Mouse (Mus musculus) midbrain, postnatal 0 days (tissue): Measurements from ENCODE around the gene Ttc23l. TPM values are rescaled to one million over a fixed set of nuclear protein-coding genes. Genes with fewer than 3 reads are reported as not detected.
"Not testable (repeated sequence)": the region's sequence is repeated elsewhere in the genome, so short reads cannot be mapped to it uniquely, and the experiment has no call there.

Experiments used
- ATAC-seq: fragments of 200-750 bp; cut with Nextera tagmentation; 2 replicates; pipeline ENCODE4 v1.8.0; 2017; ENCODE audit warnings: moderate number of reproducible peaks, mild to moderate bottlenecking, moderate TSS enrichment, moderate library complexity; ENCODE audit not compliant: low FRiP score
- DNase-seq: peaks from one replicate; pipeline ENCODE4 v3.0.0-alpha.2; 2015; ENCODE audit warnings: low spot score
- H3K27ac ChIP-seq: fragments of 300-500 bp; sonication (generic); 2 replicates; pipeline ENCODE4 v1.5.1; 2014; ENCODE audit warnings: low read depth, mild to moderate bottlenecking, low read length, mixed read lengths
- H3K27me3 ChIP-seq: fragments of 300-500 bp; sonication (generic); 2 replicates; pipeline ENCODE4 v1.6.1; 2014; ENCODE audit warnings: low read length, control low read depth, mixed read lengths; ENCODE audit not compliant: insufficient read depth
- H3K36me3 ChIP-seq: fragments of 300-500 bp; sonication (generic); 2 replicates; pipeline ENCODE4 v1.6.1; 2014; ENCODE audit warnings: low read length, control low read depth, mixed read lengths; ENCODE audit not compliant: insufficient read depth
- H3K4me1 ChIP-seq: fragments of 300-500 bp; sonication (generic); 2 replicates; pipeline ENCODE4 v1.6.1; 2014; ENCODE audit warnings: mild to moderate bottlenecking, control low read depth, antibody characterized with exemption, low read length, mixed read lengths; ENCODE audit not compliant: insufficient read depth
- H3K4me2 ChIP-seq: fragments of 300-500 bp; sonication (generic); 2 replicates; pipeline ENCODE4 v1.6.1; 2014; ENCODE audit warnings: low read depth, mild to moderate bottlenecking, low read length, mixed read lengths; ENCODE audit not compliant: poor library complexity, severe bottlenecking
- H3K4me3 ChIP-seq: fragments of 300-500 bp; sonication (generic); 2 replicates; pipeline ENCODE4 v1.5.1; 2014; ENCODE audit warnings: low read depth, mild to moderate bottlenecking, low read length, moderate library complexity
- H3K9ac ChIP-seq: fragments of 300-500 bp; sonication (generic); replicated peaks from 2 replicates; pipeline ENCODE4 v1.6.1; 2014; ENCODE audit warnings: mild to moderate bottlenecking, low read length, moderate library complexity, mixed read lengths; ENCODE audit not compliant: poor library complexity, severe bottlenecking
- H3K9me3 ChIP-seq: fragments of 300-500 bp; sonication (generic); 2 replicates; pipeline ENCODE4 v1.6.1; 2016; ENCODE audit warnings: low read length, control low read depth
- CTCF ChIP-seq: IDR thresholded peaks from 2 replicates; pipeline ENCODE4 v1.5.1; 2016; ENCODE audit warnings: antibody characterized with exemption, mild to moderate bottlenecking
- WGBS: fragments of 180-500 bp; shearing (Covaris S2); extraction: QIAGEN DNeasy Blood & Tissue Kit; methylation state at CpG from one replicate; pipeline ENCODE4 v1.1.7; 2014; 5-methylcytosine and 5-hydroxymethylcytosine counted together
- polyA plus RNA-seq: library from polyadenylated mRNA; unstranded; fragments of >200 nt; fragmentation: Nextera tagmentation; extraction: Ambion mirVana; gene quantifications from 2 replicates; pipeline ENCODE4 v1.2.1, GENCODE M21; 2015
- total RNA-seq: library from RNA; depleted of rRNA; stranded (reverse); fragments of >200 nt; gene quantifications from 2 replicates; pipeline ENCODE4 v1.2.3, GENCODE M21; 2014

The Ttc23l gene
- total and polyA plus RNA-seq, 2 experiments from 2014 or later, result not detected

- Histone ChIP-seq H3K4me3 (no peak overlapping the region), H3K9me3 (no peaks in the 10 kb centered on the region), H3K4me1 (no peaks in the 10 kb centered on the region), H3K27ac (no peak overlapping the region), H3K27me3 (no peaks in the 10 kb centered on the region), H3K9ac (no peak overlapping the region), H3K36me3 (no peaks in the 10 kb centered on the region), H3K4me2 (no peak overlapping the region)
- no peak for ATAC-seq
- no peak for TF ChIP-seq CTCF
- DNase-seq, result no peak
- 86% methylated on average over 5 of the region's 5 CpGs for WGBS
Observed at GRCm38 (mm10) chr15:10534591-10534990, 23.9 kb downstream of the Ttc23l start.

- not testable (repeated sequence) for H3K9ac ChIP-seq, H3K27ac ChIP-seq, H3K4me1 ChIP-seq, H3K4me2 ChIP-seq, DNase-seq, ATAC-seq, H3K4me3 ChIP-seq, H3K36me3 ChIP-seq, H3K9me3 ChIP-seq, H3K27me3 ChIP-seq
- 93% methylated on average over 10 of the region's 10 CpGs for WGBS
Observed at GRCm38 (mm10) chr15:10533361-10533760, 25.1 kb downstream of the Ttc23l start.

GRCm38 (mm10) chr15:10531352-10531751 is 27.1 kb downstream of the Ttc23l start:
- no peak for TF ChIP-seq CTCF
- ATAC-seq (no peak), DNase-seq (no peak)
- Histone ChIP-seq H3K4me3 (no peak overlapping the region), H3K4me1 (no peaks in the 10 kb centered on the region), H3K9ac (no peak overlapping the region), H3K4me2 (no peak overlapping the region), H3K9me3 (no peaks in the 10 kb centered on the region), H3K36me3 (no peaks in the 10 kb centered on the region), H3K27me3 (no peaks in the 10 kb centered on the region), H3K27ac (no peak overlapping the region)
- WGBS, result 84% methylated on average over 4 of the region's 4 CpGs

GRCm38 (mm10) chr15:10525896-10526295 is 32.6 kb downstream of the Ttc23l start:
- DNase-seq, result no peak
- H3K4me2 ChIP-seq, result no peak overlapping the region
- H3K36me3 ChIP-seq, result no peaks in the 10 kb centered on the region
- no peak for ATAC-seq
- no peaks in the 10 kb centered on the region for H3K27me3 ChIP-seq
- H3K4me3 ChIP-seq, result no peak overlapping the region
- no peaks in the 10 kb centered on the region for H3K9me3 ChIP-seq
- no peak for TF ChIP-seq CTCF
- 83% methylated on average over 1 of the region's 1 CpGs for WGBS
- H3K27ac ChIP-seq, result no peak overlapping the region
- no peaks in the 10 kb centered on the region for H3K4me1 ChIP-seq
- H3K9ac ChIP-seq, result no peak overlapping the region

GRCm38 (mm10) chr15:10515166-10515565 is 43.3 kb downstream of the Ttc23l start:
- Histone ChIP-seq H3K27ac (no peak overlapping the region), H3K9ac (no peak overlapping the region), H3K4me1 (no peaks in the 10 kb centered on the region), H3K4me3 (no peak overlapping the region), H3K36me3 (no peaks in the 10 kb centered on the region), H3K4me2 (no peak overlapping the region), H3K9me3 (no peaks in the 10 kb centered on the region), H3K27me3 (no peaks in the 10 kb centered on the region)
- ATAC-seq, result no peak
- TF ChIP-seq CTCF, result no peak
- 77% methylated on average over 7 of the region's 7 CpGs for WGBS
- DNase-seq, result no peak

- Histone ChIP-seq H3K4me1 (no peaks in the 10 kb centered on the region), H3K27ac (no peak overlapping the region), H3K9ac (no peak overlapping the region), H3K27me3 (no peaks in the 10 kb centered on the region), H3K36me3 (no peaks in the 10 kb centered on the region), H3K4me2 (no peak overlapping the region), H3K4me3 (no peak overlapping the region), H3K9me3 (no peaks in the 10 kb centered on the region)
- DNase-seq (no peak), ATAC-seq (no peak)
- no peak for TF ChIP-seq CTCF
- 83% methylated on average over 11 of the region's 11 CpGs for WGBS
Observed at GRCm38 (mm10) chr15:10506099-10506498, 52.4 kb downstream of the Ttc23l start.
